ENCODE assay signal across 9 mouse cellular contexts in the genomic region with DNA sequence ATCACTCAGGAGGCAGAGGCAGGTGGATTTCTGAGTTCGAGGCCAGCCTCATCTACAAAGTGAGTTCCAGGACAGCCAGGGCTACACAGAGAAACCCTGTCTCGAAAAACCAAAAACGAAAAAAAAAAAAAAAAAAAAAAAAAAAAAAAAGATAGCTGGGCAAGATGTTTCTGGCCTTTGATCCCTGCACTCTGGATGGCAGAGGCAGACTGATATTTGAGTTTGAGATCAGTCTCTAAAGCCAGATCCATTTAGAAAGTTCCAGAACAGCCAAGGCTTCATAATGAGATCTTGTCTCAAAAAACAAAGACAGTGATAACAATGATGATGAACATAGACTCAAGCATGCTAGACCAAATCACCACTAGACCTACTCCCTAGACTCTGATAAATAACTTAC. TPM values are rescaled to one million over a fixed set of nuclear protein-coding genes. Genes with fewer than 3 reads are reported as not detected.
DNase-seq lines count a peak whose midpoint lies in the region; ATAC-seq and TF ChIP-seq lines count a peak whose summit lies in the region.
"Not testable (repeated sequence)": the region's sequence is repeated elsewhere in the genome, so short reads cannot be mapped to it uniquely, and the experiment has no call there.
"Had no signal": no experiment of that assay in that cellular context is flagged by ENCODE, and none has a peak within 500 bp of the region (broad histone marks: within the 10 kb centered on the region; RNA-seq: fewer than 3 reads in every experiment).

No protein-coding gene starts in this region.

- not testable (repeated sequence) for H3K27me3 ChIP-seq in embryonic facial prominence, embryonic 14.5 days (replicated peaks; ENCODE audit: control insufficient read depth, insufficient read depth, low read length); heart, embryonic 10.5 days (ENCODE audit: insufficient read depth, poor library complexity, severe bottlenecking); hindbrain, embryonic 12.5 days; kidney, embryonic 16.5 days (ENCODE audit: insufficient read depth, low read length); liver, embryonic 11.5 days (replicated peaks; ENCODE audit: control insufficient read depth, insufficient read depth, low read length); lung, postnatal 0 days (replicated peaks; ENCODE audit: insufficient read depth, low read length); neural tube, embryonic 12.5 days (replicated peaks)

- not testable (repeated sequence) for H3K27ac ChIP-seq in embryonic facial prominence, embryonic 14.5 days (replicated peaks; ENCODE audit: low read depth, low read length); hindbrain, embryonic 12.5 days; kidney, embryonic 16.5 days (ENCODE audit: low read length); lung, postnatal 0 days (ENCODE audit: low read length); neural tube, embryonic 12.5 days
- H3K27ac ChIP-seq in heart, embryonic 10.5 days = peak overlapping the region; percentile 94; the same call in 1 of the 2 replicates
- peak overlapping the region; percentile 67; the same call in 1 of the 2 replicates for H3K27ac ChIP-seq in liver, embryonic 11.5 days (ENCODE audit: low read depth, low read length)

- DNase-seq in embryonic facial prominence, embryonic 14.5 days (ENCODE audit: low spot score); heart, embryonic 10.5 days (ENCODE audit: low spot score); liver, embryonic 11.5 days (ENCODE audit: low spot score); lung, postnatal 0 days (ENCODE audit: low spot score): not testable (repeated sequence)

- 67% methylated on average over 3 of the region's 3 CpGs for WGBS in embryonic facial prominence, embryonic 14.5 days
- WGBS in heart, embryonic 10.5 days = 78% methylated on average over 3 of the region's 3 CpGs
- 73% methylated on average over 3 of the region's 3 CpGs for whole genome bisulfite sequencing in hindbrain, embryonic 12.5 days
- WGBS in kidney, embryonic 16.5 days = 83% methylated on average over 3 of the region's 3 CpGs
- 70% methylated on average over 3 of the region's 3 CpGs for WGBS in liver, embryonic 11.5 days
- WGBS in lung, postnatal 0 days = 73% methylated on average over 3 of the region's 3 CpGs
- WGBS in neural tube, embryonic 12.5 days = 70% methylated on average over 3 of the region's 3 CpGs

- not testable (repeated sequence) for H3K9ac ChIP-seq in embryonic facial prominence, embryonic 14.5 days (ENCODE audit: low read depth, low read length); hindbrain, embryonic 12.5 days; kidney, embryonic 16.5 days (replicated peaks; ENCODE audit: low read length); lung, postnatal 0 days (replicated peaks; ENCODE audit: low read depth); neural tube, embryonic 12.5 days
- H3K9ac ChIP-seq in liver, embryonic 11.5 days (ENCODE audit: low read depth, low read length) = peak overlapping the region; percentile 94; the same call in 1 of the 2 replicates

- H3K9me3 ChIP-seq in embryonic facial prominence, embryonic 14.5 days (ENCODE audit: control insufficient read depth, low read length); heart, embryonic 10.5 days; hindbrain, embryonic 12.5 days (replicated peaks); kidney, embryonic 16.5 days (ENCODE audit: low read length); liver, embryonic 11.5 days (ENCODE audit: control insufficient read depth, low read length); lung, postnatal 0 days (ENCODE audit: low read length); neural tube, embryonic 12.5 days: not testable (repeated sequence)

- H3K36me3 ChIP-seq in embryonic facial prominence, embryonic 14.5 days (ENCODE audit: control insufficient read depth, insufficient read depth, low read length) = peaks cover 21% of the 10 kb centered on the region
- H3K36me3 ChIP-seq in heart, embryonic 10.5 days = peaks cover 22% of the 10 kb centered on the region
- peaks cover 23% of the 10 kb centered on the region for H3K36me3 ChIP-seq in hindbrain, embryonic 12.5 days
- peaks cover 21% of the 10 kb centered on the region for H3K36me3 ChIP-seq in kidney, embryonic 16.5 days (ENCODE audit: insufficient read depth, low read length)
- H3K36me3 ChIP-seq in liver, embryonic 11.5 days (ENCODE audit: control insufficient read depth, insufficient read depth, low read length) = peaks cover 13% of the 10 kb centered on the region
- H3K36me3 ChIP-seq in lung, postnatal 0 days (ENCODE audit: insufficient read depth, low read length) = not testable (repeated sequence)
- H3K36me3 ChIP-seq in neural tube, embryonic 12.5 days = peaks cover 22% of the 10 kb centered on the region

- H3K4me2 ChIP-seq in embryonic facial prominence, embryonic 14.5 days (ENCODE audit: low read depth, low read length) = peak overlapping the region; percentile 90
- H3K4me2 ChIP-seq in hindbrain, embryonic 12.5 days (replicated peaks) = peak overlapping the region; percentile 83; the same call in 1 of the 2 replicates
- peak overlapping the region; percentile 90 for H3K4me2 ChIP-seq in kidney, embryonic 16.5 days (replicated peaks; ENCODE audit: low read depth, low read length)
- peak overlapping the region; percentile 77 for H3K4me2 ChIP-seq in liver, embryonic 11.5 days
- H3K4me2 ChIP-seq in lung, postnatal 0 days (replicated peaks; ENCODE audit: low read depth, low read length) = peak overlapping the region; percentile 72
- peak overlapping the region; percentile 92 for H3K4me2 ChIP-seq in neural tube, embryonic 12.5 days (replicated peaks)

- H3K4me1 ChIP-seq in embryonic facial prominence, embryonic 14.5 days (ENCODE audit: control insufficient read depth, insufficient read depth, low read length); heart, embryonic 10.5 days; hindbrain, embryonic 12.5 days; liver, embryonic 11.5 days (replicated peaks; ENCODE audit: control insufficient read depth, insufficient read depth, low read length); lung, postnatal 0 days (ENCODE audit: insufficient read depth, low read depth, low read length); neural tube, embryonic 12.5 days: not testable (repeated sequence)
- H3K4me1 ChIP-seq in kidney, embryonic 16.5 days (ENCODE audit: insufficient read depth, low read length) = peaks cover 10% of the 10 kb centered on the region

- TF ChIP-seq EP300 in lung, postnatal 0 days (IDR thresholded peaks at IDR 0.05) = not testable (repeated sequence)

- H3K4me3 ChIP-seq in embryonic facial prominence, embryonic 14.5 days (ENCODE audit: low read depth, low read length) = peak overlapping the region; percentile 78; the same call in 1 of the 2 replicates
- H3K4me3 ChIP-seq in heart, embryonic 10.5 days = peak overlapping the region; percentile 94
- not testable (repeated sequence) for H3K4me3 ChIP-seq in hindbrain, embryonic 12.5 days; lung, postnatal 0 days (ENCODE audit: low read depth, low read length)
- peak overlapping the region; percentile 99; the same call in 1 of the 2 replicates for H3K4me3 ChIP-seq in kidney, embryonic 16.5 days (ENCODE audit: low read length)
- H3K4me3 ChIP-seq in liver, embryonic 11.5 days (ENCODE audit: low read depth, low read length) = peak overlapping the region; percentile 95
- H3K4me3 ChIP-seq in neural tube, embryonic 12.5 days = peak overlapping the region; percentile 79; the same call in 1 of the 2 replicates

- not testable (repeated sequence) for ATAC-seq in embryonic facial prominence, embryonic 14.5 days (ENCODE audit: low read depth); hindbrain, embryonic 12.5 days (ENCODE audit: low FRiP score); kidney, embryonic 16.5 days (ENCODE audit: low FRiP score, low TSS enrichment); liver, embryonic 11.5 days (replicated peaks; ENCODE audit: low FRiP score); lung, postnatal 0 days; neural tube, embryonic 12.5 days (ENCODE audit: low FRiP score, low read depth)

- not testable (repeated sequence) for TF ChIP-seq CTCF in lung, postnatal 0 days (IDR thresholded peaks at IDR 0.05)

RNA-seq across cellular contexts. Expression of a gene that starts 0.9 kb away (rescaled TPM):
- 144 and 149 TPM in 2 replicates for polyA plus RNA-seq in embryonic facial prominence, embryonic 14.5 days (2014; fragmentation: Nextera tagmentation; extraction: Ambion mirVana)
- polyA plus RNA-seq in heart, embryonic 10.5 days (2016; fragmentation: Nextera tagmentation; extraction: Ambion mirVana) = 156 and 193 TPM in 2 replicates
- polyA plus RNA-seq in hindbrain, embryonic 12.5 days (2016; fragmentation: Nextera tagmentation; extraction: Ambion mirVana) = 166 and 175 TPM in 2 replicates
- polyA plus RNA-seq in kidney, embryonic 16.5 days (2015; fragmentation: Nextera tagmentation; extraction: Ambion mirVana) = 195 and 197 TPM in 2 replicates
- polyA plus RNA-seq in liver, embryonic 11.5 days (2014; fragmentation: Nextera tagmentation; extraction: Ambion mirVana) = 198 and 204 TPM in 2 replicates
- polyA plus RNA-seq in lung, postnatal 0 days (2015; fragmentation: Nextera tagmentation; extraction: Ambion mirVana) = 153 and 164 TPM in 2 replicates
- 186 and 193 TPM in 2 replicates for polyA plus RNA-seq in neural tube, embryonic 12.5 days (2016; fragmentation: Nextera tagmentation; extraction: Ambion mirVana)

RNA-seq across cellular contexts. Expression of a gene that starts 10.3 kb away (rescaled TPM):
- 53.8 and 57.5 TPM in 2 replicates for polyA plus RNA-seq in embryonic facial prominence, embryonic 14.5 days (2014; fragmentation: Nextera tagmentation; extraction: Ambion mirVana)
- polyA plus RNA-seq in heart, embryonic 10.5 days (2016; fragmentation: Nextera tagmentation; extraction: Ambion mirVana) = 58.9 and 59.4 TPM in 2 replicates
- polyA plus RNA-seq in hindbrain, embryonic 12.5 days (2016; fragmentation: Nextera tagmentation; extraction: Ambion mirVana) = 62.1 and 64.7 TPM in 2 replicates
- 69.3 and 71.4 TPM in 2 replicates for polyA plus RNA-seq in kidney, embryonic 16.5 days (2015; fragmentation: Nextera tagmentation; extraction: Ambion mirVana)
- 57.1 and 66.9 TPM in 2 replicates for polyA plus RNA-seq in liver, embryonic 11.5 days (2014; fragmentation: Nextera tagmentation; extraction: Ambion mirVana)
- 75.2 and 84.3 TPM in 2 replicates for polyA plus RNA-seq in lung, postnatal 0 days (2015; fragmentation: Nextera tagmentation; extraction: Ambion mirVana)
- polyA plus RNA-seq in neural tube, embryonic 12.5 days (2016; fragmentation: Nextera tagmentation; extraction: Ambion mirVana) = 62.2 and 66.0 TPM in 2 replicates

RNA-seq across cellular contexts. Expression of a gene that starts 13.2 kb away (rescaled TPM):
- 60.2 and 68.8 TPM in 2 replicates for polyA plus RNA-seq in embryonic facial prominence, embryonic 14.5 days (2014; fragmentation: Nextera tagmentation; extraction: Ambion mirVana)
- polyA plus RNA-seq in heart, embryonic 10.5 days (2016; fragmentation: Nextera tagmentation; extraction: Ambion mirVana) = 68.9 and 88.7 TPM in 2 replicates
- polyA plus RNA-seq in hindbrain, embryonic 12.5 days (2016; fragmentation: Nextera tagmentation; extraction: Ambion mirVana) = 69.0 and 69.5 TPM in 2 replicates
- polyA plus RNA-seq in kidney, embryonic 16.5 days (2015; fragmentation: Nextera tagmentation; extraction: Ambion mirVana) = 78.4 and 84.3 TPM in 2 replicates
- 133 and 147 TPM in 2 replicates for polyA plus RNA-seq in liver, embryonic 11.5 days (2014; fragmentation: Nextera tagmentation; extraction: Ambion mirVana)
- polyA plus RNA-seq in lung, postnatal 0 days (2015; fragmentation: Nextera tagmentation; extraction: Ambion mirVana) = 33.6 and 40.0 TPM in 2 replicates
- 63.3 and 89.5 TPM in 2 replicates for polyA plus RNA-seq in neural tube, embryonic 12.5 days (2016; fragmentation: Nextera tagmentation; extraction: Ambion mirVana)

RNA-seq across cellular contexts. Expression of a gene that starts 13.3 kb away (rescaled TPM):
- not detected in 2 replicates for polyA plus RNA-seq in embryonic facial prominence, embryonic 14.5 days (2014; fragmentation: Nextera tagmentation; extraction: Ambion mirVana)
- not detected in 2 replicates for polyA plus RNA-seq in heart, embryonic 10.5 days (2016; fragmentation: Nextera tagmentation; extraction: Ambion mirVana)
- not detected in 2 replicates for polyA plus RNA-seq in hindbrain, embryonic 12.5 days (2016; fragmentation: Nextera tagmentation; extraction: Ambion mirVana)
- polyA plus RNA-seq in kidney, embryonic 16.5 days (2015; fragmentation: Nextera tagmentation; extraction: Ambion mirVana) = not detected in 2 replicates
- not detected in 2 replicates for polyA plus RNA-seq in liver, embryonic 11.5 days (2014; fragmentation: Nextera tagmentation; extraction: Ambion mirVana)
- not detected in 2 replicates for polyA plus RNA-seq in lung, postnatal 0 days (2015; fragmentation: Nextera tagmentation; extraction: Ambion mirVana)
- not detected in 2 replicates for polyA plus RNA-seq in neural tube, embryonic 12.5 days (2016; fragmentation: Nextera tagmentation; extraction: Ambion mirVana)
- polyA plus RNA-seq: CD4-positive, CD25-positive, alpha-beta regulatory T cell, adult 4 months; large intestine, adult 2 months had no signal

RNA-seq across cellular contexts. Expression of a gene that starts 18.3 kb away (rescaled TPM):
- polyA plus RNA-seq in embryonic facial prominence, embryonic 14.5 days (2014; fragmentation: Nextera tagmentation; extraction: Ambion mirVana) = 77.4 and 86.6 TPM in 2 replicates
- polyA plus RNA-seq in heart, embryonic 10.5 days (2016; fragmentation: Nextera tagmentation; extraction: Ambion mirVana) = 106 and 140 TPM in 2 replicates
- polyA plus RNA-seq in hindbrain, embryonic 12.5 days (2016; fragmentation: Nextera tagmentation; extraction: Ambion mirVana) = 74.3 and 87.4 TPM in 2 replicates
- 93.0 and 94.3 TPM in 2 replicates for polyA plus RNA-seq in kidney, embryonic 16.5 days (2015; fragmentation: Nextera tagmentation; extraction: Ambion mirVana)
- 163 and 171 TPM in 2 replicates for polyA plus RNA-seq in liver, embryonic 11.5 days (2014; fragmentation: Nextera tagmentation; extraction: Ambion mirVana)
- polyA plus RNA-seq in lung, postnatal 0 days (2015; fragmentation: Nextera tagmentation; extraction: Ambion mirVana) = 44.4 and 45.3 TPM in 2 replicates
- 82.0 and 98.5 TPM in 2 replicates for polyA plus RNA-seq in neural tube, embryonic 12.5 days (2016; fragmentation: Nextera tagmentation; extraction: Ambion mirVana)
